Mouse (Mus musculus): Measurements from ENCODE around the gene Vmn2r101.

DNA sequence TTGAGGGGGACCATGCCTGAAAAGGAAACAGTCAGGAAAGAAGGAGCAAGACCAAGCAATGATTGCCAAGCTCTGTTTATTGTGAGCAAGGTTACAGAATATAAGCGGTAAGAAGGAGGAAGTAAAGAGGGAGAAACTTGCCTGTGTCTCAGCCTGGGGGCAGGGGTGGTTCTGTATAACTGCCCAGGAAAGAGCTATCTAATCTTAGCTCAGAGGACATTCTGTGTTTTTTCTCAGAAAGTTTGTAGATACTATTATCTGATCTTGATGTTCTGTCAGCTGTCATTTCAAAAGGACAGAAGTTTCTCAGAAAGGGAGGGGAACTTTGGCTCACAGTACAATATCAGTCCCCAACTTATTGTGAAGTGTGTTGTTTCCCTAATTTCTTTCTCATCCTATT lies 52.3 kb downstream of the Vmn2r101 start:
- no peak for TF ChIP-seq ZC3H11A (IDR thresholded peaks at IDR 0.05; ENCODE audit: borderline replicate concordance, low read depth, low read length)
- TF ChIP-seq ZNF384 (IDR thresholded peaks at IDR 0.05; ENCODE audit: low read depth, low read length) = no peak

All from ES-E14 (cell line).